Mouse (Mus musculus) B cell, adult 2 months (primary cell): ENCODE data around the gene Tcp11l2.

Experiments used
- DNase-seq, 2 experiments: peaks; one replicate each; pipeline ENCODE4 v3.0.0; 2022

Tcp11l2 gene

DNA sequence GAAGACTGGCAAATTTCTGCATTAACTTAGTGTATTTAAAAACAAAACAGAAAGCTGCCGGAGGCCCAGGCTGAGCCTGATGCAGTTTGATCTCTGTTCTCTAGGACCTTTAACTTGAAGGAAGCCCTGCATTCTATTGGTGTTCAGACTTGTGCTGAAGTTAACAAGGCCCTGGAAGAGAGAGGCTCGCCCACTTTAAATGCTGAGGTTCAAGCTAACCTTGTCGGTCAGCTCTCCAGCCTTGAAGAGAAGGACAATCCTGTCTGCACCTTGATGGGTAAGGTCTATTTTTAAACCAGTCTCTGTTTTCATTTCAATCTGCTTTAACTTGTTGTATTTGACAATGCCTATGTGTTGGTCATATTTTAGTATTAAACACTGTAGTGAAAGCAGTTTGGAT is 31.9 kb downstream of the Tcp11l2 start:
- no peak for DNase-seq

DNA sequence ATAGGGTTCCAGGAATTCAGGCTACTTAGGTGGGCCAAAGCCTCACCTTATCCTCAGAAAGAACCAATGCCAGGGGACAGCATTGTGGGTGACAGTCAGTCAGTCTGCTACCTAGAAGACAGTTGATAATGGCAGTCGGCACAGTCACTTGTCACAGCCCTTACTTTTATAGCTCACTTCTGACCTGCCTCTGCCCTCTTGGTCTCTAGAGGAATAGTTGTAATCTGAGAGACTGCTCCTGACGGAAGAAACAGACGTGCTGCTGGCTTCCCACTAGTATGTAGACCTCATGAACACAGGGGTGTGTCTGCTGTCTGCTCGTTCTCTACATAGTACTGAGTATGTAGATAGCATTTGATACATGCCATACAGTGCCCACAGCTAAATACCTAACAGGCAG is 33.9 kb downstream of the Tcp11l2 start:
- no peak for DNase-seq

DNA sequence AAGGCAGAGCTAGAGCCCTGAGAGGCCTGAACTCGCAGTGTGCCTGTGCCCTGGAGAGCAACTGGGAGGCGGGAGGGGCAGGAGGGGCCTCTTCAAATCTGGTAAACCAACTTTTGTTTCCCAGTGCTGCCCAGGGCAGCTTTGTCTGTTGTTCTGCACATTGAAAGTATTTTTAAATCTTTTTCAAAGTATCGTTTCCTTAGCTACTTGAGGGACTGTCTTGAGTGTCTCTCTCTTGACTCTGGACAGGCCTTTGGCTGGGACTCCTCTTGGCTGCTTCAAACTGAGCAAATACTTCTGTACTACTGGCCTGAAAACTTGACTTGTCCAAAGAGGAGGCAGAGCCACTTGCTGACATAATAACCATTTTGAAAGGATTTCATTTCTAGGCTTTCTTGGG is 34.4 kb downstream of the Tcp11l2 start:
- DNase-seq: no peak

DNA sequence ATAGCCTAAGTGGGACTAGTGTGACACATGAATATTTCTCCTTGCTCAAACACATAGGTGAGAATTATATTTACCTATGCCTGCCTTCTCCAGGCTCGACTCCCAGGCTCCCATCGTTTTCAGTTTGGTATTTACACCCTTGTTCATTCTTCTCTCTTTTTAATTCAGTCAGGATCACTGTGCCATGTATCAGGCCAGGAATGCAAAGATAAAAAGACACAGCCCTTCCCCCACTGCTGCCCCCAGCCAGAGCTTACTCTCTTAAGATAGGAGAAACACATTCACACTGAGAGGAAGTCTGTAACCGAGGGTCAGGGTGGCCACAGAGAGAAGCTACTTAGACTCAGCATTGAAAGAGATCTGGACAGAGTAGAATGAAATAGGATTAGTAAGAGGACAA is 35.2 kb downstream of the Tcp11l2 start:
- no peak for DNase-seq

DNA sequence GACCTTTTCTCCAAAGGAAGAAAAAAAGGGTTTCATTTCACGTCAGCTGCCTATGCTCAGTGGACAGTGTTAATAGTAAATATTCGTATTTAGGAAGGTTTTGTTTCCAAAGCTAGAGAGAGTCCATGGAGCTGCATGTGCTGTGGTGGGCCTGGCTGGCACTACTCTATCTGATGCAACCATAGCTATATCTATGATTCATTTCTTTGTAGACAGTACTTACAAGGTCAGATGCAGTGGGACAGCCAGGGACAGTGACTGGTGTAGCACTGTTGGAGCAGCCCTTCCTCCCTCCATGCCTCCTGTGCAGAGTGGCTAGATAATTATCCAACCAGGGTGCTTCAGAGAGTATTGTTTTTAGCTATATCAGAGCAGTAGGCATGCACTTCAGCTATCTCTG is 35.9 kb downstream of the Tcp11l2 start:
- no peak for DNase-seq

DNA sequence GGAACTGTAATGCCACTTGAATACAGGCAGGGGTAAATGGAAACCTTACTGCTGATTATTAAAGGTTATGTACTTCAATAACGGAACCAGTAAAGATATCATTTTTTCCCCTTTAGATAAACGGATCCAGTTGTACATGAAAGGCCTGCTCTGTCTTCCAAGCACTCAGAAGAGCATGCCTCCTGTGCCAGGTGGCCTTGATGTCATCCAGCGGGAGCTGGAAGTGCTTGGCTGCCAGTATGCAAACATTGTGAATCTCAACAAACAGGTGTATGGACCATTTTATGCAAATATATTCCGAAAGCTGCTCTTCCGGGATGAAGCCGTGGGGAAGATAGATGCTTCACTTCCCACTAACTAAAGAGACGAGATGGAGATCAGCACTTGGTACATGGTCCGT is 36.9 kb downstream of the Tcp11l2 start:
- no peak for DNase-seq

DNA sequence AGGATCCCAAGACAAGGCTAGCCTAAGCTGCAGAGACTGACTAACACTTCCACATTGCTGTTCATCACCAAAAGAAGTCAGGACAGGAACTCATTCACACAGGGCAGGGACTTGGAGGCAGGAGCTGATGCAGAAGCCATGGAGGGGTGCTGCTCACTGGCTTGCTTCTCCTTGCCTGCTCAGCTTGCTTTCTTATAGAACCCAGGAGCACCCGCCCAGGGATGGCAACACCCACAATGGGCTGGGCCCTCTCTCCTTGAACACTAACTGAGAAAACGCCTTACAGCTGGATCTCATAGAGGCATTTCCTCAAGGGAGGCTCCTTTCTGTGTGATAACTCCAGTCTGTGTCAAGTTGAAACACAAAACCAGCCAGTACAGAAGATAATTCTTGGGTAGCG is 38.6 kb downstream of the Tcp11l2 start:
- DNase-seq: no peak

DNA sequence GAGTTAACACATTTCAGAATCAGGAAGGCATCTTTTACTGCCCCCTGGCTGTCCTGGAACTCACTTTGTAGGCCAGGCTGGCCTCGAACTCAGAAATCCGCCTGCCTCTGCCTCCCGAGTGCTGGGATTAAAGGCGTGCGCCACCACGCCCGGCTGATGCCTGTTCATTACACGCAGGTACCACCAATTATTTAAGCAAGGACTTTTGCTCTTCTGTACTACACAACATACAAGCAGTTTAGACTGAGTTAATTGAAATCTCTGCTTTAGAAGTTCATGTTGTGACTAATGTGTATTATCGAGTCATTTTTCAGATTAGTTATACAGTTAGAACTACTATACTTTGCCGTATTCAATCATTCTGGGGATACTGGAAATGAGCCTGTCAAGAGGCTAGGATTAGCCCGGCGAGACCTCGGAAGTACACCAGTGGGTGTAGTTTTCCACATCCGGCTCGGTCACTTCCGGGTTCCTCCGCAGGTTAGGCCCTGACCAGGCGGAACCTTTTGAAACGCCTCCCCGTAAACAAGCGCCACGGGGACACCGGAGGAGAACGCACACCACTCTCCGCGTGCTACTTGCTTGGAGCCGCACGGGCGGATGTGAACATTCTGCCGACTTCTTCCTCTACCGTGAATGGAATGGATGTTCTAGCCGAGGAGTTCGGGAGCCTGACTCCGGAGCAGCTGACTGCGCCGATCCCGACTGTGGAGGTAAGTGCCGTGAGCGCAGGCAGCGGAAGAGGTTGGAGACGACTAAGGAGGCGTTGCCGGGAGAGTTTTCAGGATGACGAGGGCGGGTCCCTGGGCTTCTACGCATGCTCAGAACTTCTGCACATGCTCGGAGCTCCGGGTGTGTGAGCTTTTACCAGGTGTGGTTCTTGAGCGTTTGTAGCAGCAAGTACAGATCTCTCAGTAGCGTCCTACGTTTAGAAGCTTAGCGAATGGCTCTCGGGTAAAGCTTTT is 45.7 kb downstream of the Tcp11l2 start, which contains the start of gene Polr3b:
Polr3b (plus strand) TSS at position 467 of the 965 bp plus-strand sequence.
- DNase-seq: peak; percentile 90 to 93

DNA sequence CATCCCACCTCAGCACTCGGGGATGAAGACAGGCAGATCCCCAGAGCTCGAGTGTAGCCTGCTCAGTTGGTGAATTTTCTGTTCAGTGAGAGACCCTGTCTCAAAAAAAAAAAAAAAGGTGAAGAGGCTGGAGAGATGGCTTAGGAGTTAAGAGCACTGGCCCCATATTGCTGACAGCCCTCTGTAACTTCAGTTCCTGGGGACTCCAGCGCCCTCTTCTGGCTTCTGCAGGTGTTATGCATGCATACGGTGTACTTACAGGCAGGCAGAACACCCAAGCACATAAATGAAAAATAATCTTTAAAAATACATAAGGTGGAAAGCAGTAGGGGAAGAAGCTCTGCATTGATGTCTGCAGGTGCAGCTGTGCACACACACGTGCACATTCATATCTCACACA is 54.8 kb downstream of the Tcp11l2 start:
- DNase-seq: peak; percentile 54 to 55

DNA sequence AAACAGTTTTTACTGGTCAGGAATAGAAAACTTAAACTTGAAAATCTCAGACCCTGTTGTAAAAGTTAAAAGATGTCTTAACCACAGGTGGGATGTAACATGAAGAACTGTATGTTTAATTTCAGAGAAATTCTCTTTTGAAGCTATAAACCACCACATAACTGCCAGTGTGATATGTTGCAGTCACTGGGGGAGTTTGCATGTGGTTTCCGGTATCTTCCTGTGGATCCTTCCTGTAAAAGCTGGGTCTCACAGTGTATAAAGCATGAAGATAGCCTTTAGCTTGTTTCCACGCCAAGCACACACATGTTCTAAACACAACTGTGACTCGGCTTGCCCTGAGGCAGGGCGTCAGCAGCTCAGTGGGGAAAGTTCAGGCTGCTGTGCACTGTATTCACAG is 55.6 kb downstream of the Tcp11l2 start:
- DNase-seq: no peak

DNA sequence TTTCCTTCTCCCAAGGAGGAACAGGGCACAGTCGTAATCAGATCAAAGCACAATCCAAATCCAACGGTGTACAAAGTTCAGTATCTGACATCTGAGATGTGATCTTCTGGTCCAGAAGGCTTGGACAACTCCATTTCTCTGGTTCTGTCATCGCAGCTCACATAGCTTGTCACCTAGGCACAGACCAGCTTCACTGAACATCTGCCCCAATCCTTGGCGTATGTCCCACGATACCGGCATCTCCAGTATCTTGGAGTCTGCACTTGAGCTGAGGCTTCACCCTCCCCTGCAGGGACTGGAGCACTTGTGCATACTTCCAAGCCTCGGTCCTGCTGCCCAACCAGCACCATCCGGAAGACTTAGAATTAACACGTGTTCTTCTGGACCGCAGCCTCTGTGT is 60.2 kb downstream of the Tcp11l2 start:
- DNase-seq: no peak

DNA sequence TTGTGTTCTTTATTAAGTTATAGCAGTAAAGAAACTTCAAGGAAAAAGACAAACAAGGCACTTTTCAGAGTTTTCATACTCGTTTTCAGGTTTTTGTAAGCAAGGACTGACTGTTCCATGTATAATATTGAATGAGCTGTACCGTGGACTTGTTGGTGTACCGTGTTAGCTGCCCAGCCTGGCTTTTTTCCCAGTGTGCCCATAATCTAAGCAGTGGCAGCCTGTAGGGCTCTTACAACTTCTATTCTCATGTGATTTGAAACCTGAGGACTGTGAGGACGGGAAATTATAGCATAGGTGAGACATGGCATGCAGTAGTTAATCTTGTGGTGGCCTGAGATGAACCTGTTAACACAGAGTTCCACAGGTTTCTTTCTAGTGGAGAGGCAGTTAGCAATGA is 62.0 kb downstream of the Tcp11l2 start:
- DNase-seq: no peak

DNA sequence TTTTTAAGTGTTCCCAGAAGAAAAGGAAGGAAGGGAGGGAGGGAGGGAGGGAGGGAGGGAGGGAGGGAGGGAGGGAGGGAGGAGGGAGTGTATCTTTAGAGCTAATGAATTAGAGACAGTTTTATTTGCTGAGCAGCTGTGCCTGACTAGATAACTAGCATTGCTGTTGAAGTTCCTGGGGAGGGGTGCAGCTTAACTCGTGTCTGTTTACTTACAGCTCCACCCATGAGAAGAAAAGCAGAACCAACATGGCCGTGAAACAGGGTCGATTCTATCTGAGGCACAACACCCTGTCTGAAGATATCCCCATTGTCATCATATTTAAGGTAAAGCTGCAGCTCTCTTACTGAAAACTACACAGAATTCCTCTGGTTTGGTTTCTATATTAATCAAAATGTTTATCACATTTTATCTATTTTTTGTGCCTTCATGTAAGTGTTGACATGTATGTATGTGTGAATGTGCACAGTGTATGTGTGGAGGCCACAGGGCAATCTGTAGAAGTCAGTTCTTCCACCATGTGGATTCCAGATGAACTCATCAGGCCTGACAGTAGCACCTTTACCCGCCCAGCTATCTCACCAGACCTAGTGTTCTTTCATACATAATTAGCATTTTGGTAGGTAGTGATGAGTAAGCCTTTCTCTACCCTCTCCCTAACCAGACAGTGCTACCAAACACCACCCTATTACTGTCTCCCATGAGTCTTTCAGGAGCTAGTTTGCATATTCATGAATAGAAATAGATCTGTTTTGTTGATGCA is 63.3 kb downstream of the Tcp11l2 start:
- DNase-seq: no peak

DNA sequence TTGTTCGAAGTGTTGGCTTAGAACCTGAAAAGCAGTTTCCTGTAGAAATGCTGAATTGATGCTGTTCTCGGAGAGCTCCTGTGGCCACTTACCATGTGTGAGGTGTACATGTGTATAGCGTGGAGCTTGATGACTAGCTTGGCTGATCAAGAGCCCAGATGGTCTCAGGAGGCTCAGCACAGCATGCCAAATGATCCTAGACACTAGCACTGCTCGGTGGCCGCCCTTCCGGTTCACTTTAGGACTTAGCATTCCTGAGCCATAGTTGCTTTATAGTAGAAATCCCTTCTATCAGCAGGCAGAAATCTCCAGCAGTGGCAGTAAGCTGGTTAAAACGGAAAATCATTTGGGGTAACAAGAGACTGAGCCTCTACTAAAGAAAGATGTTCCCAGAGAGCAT is 64.4 kb downstream of the Tcp11l2 start:
- DNase-seq: no peak

DNA sequence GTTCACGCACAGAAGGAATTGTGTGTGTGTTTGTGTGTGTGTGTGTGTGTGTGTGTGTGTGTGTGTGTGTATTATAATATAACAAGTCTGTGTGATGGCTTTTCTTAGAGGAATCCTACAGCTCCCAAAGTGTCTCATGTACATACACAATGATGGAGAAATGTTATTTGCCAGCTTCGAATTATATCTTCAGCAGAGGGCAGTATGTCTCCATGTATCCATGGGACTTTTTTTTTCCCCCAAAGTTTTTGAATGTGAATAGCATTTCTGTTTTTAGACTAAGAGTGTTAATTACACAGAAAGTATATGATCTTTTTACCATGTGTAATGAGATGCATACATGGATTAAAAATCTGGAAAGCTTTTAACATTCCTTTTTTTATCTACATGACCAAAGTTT is 65.2 kb downstream of the Tcp11l2 start:
- no peak for DNase-seq

DNA sequence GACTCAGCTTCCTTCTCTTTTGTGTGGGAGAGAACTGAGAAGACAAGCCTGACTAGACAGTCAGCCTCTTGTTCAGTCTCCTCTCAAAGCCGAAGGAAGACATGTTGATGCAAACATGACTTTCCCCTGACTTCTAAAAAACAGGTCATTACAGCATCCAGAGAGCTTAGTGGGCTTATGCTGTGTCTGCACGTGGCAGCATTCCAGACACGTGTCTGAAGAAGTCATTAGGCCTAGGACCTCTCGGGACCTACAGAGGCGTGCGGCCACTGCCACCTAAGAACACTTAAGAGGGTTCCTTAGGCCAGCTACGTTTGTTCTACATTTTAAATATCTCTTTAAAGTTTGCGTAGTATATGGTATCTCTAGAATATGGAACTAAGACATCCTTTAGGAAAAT is 69.5 kb downstream of the Tcp11l2 start:
- DNase-seq: peak in 1 of 2 experiments; percentile 10

DNA sequence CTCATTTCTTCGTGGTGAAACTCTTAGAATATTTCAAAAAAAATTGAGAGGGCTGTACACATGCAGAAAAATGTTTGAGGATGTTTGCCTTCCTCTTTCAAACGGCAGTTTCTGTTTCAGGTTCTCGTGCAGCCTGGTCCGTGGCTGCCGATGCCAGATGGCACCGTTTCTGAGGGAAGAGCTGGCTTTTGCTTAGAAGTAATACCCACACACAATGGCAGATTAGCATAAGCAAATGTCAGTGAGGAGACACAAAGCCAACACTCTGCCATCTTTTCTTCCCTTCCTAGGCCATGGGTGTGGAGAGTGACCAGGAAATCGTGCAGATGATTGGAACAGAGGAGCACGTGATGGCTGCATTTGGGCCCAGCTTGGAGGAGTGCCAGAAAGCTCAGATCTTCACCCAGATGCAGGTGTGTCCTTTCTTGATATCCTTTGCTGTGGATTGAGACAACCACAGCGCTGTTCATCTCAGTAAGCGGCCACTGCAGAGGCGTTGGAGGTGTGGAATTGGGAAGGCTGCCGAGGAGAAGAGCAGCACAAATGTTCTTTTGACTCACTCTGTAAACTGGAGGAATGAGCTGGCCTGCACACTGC is 70.2 kb downstream of the Tcp11l2 start:
- peak; percentile 56 to 58 for DNase-seq

DNA sequence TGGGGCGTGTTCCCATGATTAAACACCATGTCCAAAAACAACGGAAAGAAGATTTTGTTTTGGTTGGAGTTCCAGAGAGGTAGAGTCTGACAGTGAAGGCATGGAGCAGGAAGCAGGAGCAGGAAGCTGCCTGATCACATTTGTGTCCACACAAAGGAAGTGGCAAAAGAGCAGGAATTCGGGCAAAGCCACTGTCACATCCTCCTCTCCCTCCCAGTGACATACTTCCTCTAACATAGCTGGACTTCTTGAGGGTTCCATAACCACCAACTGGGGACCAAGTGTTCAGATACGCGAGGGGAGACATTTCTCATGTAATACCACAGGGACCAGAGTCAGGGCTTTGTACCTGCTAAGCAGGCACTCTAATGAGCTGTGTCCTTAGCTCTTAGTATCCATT is 70.8 kb downstream of the Tcp11l2 start:
- DNase-seq: no peak

DNA sequence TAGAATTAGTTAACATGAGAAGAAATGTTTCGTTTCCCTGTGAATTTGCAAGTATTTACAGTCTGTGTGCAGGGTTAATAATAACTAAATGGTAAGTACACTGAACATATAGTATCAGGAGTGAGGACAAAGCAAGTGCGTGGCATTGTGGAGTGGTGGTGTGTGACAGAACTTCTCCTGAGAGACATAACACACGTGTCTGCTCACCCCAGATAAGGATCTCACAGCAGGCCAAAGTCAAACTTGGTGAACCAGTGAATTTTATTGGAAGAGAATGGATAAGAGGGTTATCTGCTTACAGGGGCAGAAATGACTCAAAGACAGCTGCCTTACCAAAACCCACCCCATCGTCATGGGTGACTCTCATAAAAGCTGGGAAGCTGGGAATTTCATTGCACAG is 72.5 kb downstream of the Tcp11l2 start:
- no peak for DNase-seq

DNA sequence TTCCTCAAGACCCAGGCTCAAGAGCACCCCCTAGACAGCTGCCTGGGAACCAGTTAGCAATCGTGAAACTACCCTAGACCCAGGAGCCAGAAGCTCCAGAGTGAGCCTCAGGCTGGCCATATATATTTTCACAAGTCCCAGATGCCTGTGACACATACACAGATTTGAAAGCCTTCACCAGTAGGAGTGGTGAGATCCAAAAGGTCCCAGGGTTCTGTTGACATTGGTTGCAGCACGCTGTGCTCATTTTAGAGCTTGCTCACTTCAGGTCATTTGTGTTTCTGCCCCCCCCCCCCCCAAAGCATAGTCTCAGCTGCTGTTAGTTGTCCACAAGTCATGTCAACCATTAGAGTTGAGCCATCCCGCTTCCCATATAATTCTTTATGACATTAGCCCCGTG is 77.6 kb downstream of the Tcp11l2 start:
- no peak for DNase-seq

DNA sequence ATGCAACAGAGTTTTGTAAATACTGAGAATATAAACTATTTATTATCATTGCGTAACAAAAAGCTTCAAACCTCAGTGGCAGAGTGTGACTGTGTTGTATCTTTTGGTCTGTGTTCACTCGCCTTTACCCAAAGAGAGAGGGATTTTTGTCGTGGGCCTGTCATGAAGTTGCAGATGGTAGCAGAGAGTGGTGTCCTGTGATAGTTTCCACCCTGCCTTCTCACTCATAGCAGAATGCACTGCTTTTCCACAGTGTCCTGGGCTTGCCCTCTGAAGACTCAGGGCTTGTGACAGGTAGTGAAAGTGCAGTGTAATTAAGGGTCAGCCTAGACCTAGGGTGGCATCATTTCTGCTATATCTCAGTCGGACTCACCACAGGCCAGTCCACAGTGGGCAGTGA is 78.3 kb downstream of the Tcp11l2 start:
- no peak for DNase-seq

DNA sequence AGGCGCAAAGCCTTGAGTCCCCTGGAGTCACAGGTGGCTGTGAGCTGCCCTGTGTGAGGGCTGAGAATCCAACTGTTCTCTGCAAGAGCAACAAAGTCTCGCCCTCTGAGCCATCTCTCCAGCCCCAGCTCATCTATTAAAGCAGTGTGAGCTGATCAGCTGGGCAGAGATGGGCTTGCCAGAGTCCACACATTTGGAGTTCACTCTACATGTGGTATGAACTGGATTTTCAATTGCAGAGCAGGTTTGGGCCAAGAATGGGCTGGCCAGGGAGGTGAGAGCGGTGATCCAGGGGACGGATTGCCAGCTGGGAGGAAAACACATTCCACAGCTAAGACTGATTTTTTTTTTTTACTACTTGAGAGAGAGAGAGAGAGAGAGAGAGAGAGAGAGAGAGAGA is 80.2 kb downstream of the Tcp11l2 start:
- DNase-seq: no peak

DNA sequence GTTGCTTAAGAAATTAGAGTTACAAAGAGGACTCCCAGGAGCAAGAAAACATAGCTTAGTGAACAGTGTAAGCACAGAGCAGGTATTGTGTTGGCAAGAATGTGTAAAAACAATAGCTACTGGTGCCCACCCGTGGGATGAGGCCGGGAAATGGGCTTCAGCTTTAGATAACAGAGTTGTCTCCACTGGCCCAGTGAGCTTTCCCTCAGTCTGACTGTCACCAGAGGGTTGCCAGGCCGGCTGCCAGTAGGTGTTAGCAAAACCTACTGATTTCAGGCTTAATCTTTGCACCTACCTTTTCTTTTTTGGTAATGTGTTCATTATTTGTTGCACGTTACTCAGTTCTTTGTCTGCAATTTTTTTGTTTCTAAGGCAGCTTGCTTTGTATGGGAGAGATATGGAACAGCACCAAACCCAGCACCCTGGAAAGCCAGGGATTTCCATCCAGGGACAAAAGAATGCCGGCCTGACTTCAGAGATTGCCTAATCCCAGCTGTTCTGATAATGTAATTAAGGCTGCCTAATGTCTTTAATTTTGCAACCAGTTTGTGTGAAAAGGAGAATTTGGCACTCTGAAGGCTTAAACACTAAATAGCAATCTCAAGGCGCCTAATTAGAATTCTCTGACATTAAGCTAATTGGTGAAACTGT is 81.1 kb downstream of the Tcp11l2 start:
- no peak for DNase-seq
